Mouse (Mus musculus) heart, postnatal 25 days (tissue): ENCODE measurements around the gene Lhx1. TPM values are rescaled to one million over a fixed set of nuclear protein-coding genes. Genes with fewer than 3 reads are reported as not detected.

ENCODE experiments used
- DNase-seq: peaks from one replicate; pipeline ENCODE4 v3.0.0; 2022; ENCODE audit warnings: low spot score
- intact Hi-C: fragments of 180-260 bp; cut with DNase I; formaldehyde crosslinking; loops from one replicate; pipeline ENCODE4 v1.15.1; 2025
- total RNA-seq, 2 experiments: library from RNA; stranded (reverse); gene quantifications; 2 replicates each; pipeline ENCODE4 v1.2.3; 2021

Gene Lhx1
- total RNA-seq, 2 experiments from 2014 or later: not detected

GRCm38 (mm10) chr11:84512031-84512430 lies 13.3 kb downstream of the Lhx1 start:
- intact Hi-C loops: loop anchor here (5.0 kb wide), 2 partner anchors 305 to 445 kb away; partner anchors contain the start of genes Dusp14 and Mrm1
- no peak for DNase-seq

GRCm38 (mm10) chr11:84504296-84504695 lies 21.0 kb downstream of the Lhx1 start:
- intact Hi-C loops: no loop called here
- no peak for DNase-seq

GRCm38 (mm10) chr11:84497944-84498343 lies 27.4 kb downstream of the Lhx1 start:
- DNase-seq: no peak
- intact Hi-C loops: no loop called here

GRCm38 (mm10) chr11:84496901-84497300 lies 28.4 kb downstream of the Lhx1 start:
- intact Hi-C loops: no loop called here
- no peak for DNase-seq

GRCm38 (mm10) chr11:84495774-84496173 lies 29.6 kb downstream of the Lhx1 start:
- DNase-seq: no peak

GRCm38 (mm10) chr11:84481661-84482060 lies 43.7 kb downstream of the Lhx1 start:
- DNase-seq: no peak
- intact Hi-C loops: no loop called here

More at GRCm38 (mm10) chr11:84495774-84496173, 29.6 kb downstream of the Lhx1 start:
- intact Hi-C loops: no loop called here

- no peak for DNase-seq
- intact Hi-C loops: no loop called here
Measured at GRCm38 (mm10) chr11:84480451-84480850, 44.9 kb downstream of the Lhx1 start.

- intact Hi-C loops: no loop called here
- DNase-seq: no peak
Measured at GRCm38 (mm10) chr11:84476641-84477040, 48.7 kb downstream of the Lhx1 start.

- DNase-seq: no peak
- intact Hi-C loops: no loop called here
Measured at GRCm38 (mm10) chr11:84475991-84476390, 49.3 kb downstream of the Lhx1 start.

- intact Hi-C loops: no loop called here
- DNase-seq: no peak
Measured at GRCm38 (mm10) chr11:84473093-84473667, 52.2 kb downstream of the Lhx1 start.

Other genes with a start within 250 kb of the Lhx1 start
- 10 to 100 TPM; 12.8 to 13.1 TPM for gene Aatf, start 12.0 kb downstream of the Lhx1 start, total RNA-seq